Mouse (Mus musculus): Measurements from ENCODE around the gene Creb5.

DNA sequence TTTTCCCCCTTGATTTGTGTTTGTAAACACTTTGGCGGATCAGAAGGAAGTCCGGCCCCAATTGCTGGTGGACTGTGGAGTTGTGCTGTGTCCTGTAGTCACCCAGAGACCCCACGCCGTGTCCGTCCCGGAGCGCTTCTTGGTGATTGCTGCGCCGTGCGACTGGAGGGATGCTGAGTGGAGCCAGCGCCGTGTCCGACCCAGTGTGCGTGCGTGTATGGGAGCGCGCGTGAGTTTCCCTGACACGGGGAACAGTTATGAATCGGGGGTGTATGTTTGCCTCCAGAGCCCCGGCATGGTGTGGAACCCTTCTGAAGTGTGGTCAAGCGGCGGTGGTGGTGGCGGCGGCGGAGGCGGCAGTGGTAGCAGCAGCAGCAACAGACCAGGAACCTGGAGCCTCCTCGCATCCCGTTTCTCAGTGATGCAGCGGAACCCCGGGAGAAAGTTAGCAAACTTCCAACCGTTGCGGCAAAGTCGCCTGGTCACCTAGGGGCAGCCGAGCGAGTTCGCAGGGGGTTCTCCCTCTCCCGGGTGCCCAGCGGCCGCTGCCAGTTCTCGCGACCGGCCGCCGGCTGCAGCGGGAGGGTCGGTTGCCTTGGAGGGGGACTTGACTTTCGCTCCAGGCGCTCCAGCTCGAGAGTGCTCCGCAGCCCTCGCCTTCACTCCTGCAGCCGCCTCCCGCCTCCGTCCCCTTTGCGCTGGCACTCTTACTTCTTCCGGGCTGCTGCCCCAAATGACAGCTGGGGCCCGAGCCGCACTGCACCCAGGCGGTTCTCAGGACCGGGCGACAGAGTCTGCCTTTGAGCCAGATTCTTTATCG, 702 bp downstream of the Creb5 start:
- TF ChIP-seq CTCF (IDR thresholded peaks at IDR 0.05; ENCODE audit: low read depth), result no peak
- no peak for TF ChIP-seq EP300 (IDR thresholded peaks at IDR 0.05; ENCODE audit: low read depth)
